Mouse (Mus musculus) layer of hippocampus, adult 18-20 months (tissue): ENCODE data around the gene Tcp1. TPM values are rescaled to one million over a fixed set of nuclear protein-coding genes. Genes with fewer than 3 reads are reported as not detected.
"Not testable (repeated sequence)": the region's sequence is repeated elsewhere in the genome, so short reads cannot be mapped to it uniquely, and the experiment has no call there.

Experiments used
- DNase-seq, 2 experiments: peaks; one replicate each; pipeline ENCODE4 v3.0.0; 2022; ENCODE audit warnings: low spot score in 2 of 2
- total RNA-seq, 2 experiments: library from RNA; stranded (reverse); gene quantifications; 2 replicates each; pipeline ENCODE4 v1.2.3; 2021

The Tcp1 gene
- total RNA-seq, 2 experiments from 2014 or later, result 211 to 215 TPM

DNA sequence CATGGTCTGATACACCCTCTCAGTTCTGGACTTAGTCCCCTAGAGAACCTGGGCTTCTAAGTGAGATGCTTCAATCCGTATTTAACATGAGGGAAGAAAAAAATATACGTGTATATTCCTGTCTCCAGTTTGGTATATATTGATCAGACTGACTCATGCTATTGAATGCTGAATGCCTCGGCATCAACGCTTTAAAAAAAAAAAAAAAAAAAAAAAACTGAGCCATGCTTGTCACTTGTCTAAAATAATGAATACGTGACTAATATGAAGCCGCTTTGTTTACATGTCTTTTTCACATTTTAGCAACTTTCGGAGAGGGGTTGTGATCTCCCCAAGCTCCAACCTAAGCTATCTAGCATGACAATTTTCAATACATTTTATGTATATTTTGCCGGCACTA lies 5.1 kb upstream of the Tcp1 start:
- DNase-seq, result no peak

- peak; percentile 100 for DNase-seq
Observed at GRCm38 (mm10) chr17:12915881-12916583, 531 bp downstream of the Tcp1 start, which contains the start of gene Mrpl18. TSS of gene Mrpl18 (minus strand) at chr17:12916345.

DNA sequence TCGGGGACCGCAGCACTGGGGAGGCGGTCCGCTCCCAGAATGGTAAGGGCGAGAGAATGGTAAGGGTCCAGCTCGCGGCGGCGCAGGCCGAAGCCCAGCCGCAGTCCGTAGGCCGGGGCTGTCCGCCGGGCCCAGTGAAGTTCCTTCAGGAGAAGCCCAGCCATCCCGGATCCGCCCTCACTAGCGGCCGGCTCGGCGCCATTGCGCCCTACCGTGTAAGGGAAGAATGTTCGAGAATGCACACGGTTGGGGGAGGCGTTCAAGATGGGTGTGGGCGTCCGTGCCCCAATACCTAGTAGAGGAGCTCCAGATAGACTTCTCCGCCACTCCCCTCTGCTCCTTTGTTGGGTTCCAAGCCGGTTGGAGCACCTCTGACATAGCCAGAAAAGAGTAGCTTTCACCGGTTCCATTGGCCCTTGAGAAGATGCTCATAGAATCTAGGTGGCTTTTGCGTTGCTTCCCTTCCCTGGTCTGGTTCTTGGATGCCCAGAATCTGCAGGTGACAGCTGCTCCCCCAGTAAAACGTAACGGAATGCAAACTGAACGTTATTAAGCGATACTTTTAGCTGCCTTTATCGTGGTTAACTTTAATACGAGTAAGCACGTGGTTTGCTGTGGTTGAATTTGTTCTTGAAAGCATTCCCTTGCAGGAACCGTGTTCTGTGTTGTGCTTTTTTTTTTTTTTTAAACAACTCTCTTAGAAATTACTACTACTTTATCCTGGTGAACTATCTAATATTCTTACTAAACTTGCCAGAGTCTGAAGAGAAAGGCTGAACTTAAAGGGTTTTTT lies 1.3 kb downstream of the Tcp1 start:
- peak; percentile 42 to 51 for DNase-seq

DNA sequence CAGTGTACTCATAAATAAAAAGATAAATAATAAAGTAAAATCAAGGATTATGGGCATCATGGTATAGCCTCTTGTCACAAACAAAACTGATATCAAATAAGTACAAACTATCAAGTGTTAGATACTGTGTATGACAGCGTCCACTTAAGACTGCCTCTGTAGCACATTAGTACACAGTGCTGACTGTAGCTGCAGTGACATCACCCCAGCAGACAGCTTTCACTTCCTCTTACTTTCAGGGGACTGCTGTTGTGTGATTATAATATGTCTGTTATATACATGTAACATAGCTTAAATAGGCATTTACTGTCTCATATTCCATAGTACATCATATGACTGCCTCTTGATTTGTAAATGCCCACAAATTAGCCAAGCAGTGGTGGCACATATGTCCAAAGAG lies 5.6 kb downstream of the Tcp1 start:
- DNase-seq, result no peak

- no peak for DNase-seq
Observed at GRCm38 (mm10) chr17:12925001-12925400, 9.5 kb downstream of the Tcp1 start.

DNA sequence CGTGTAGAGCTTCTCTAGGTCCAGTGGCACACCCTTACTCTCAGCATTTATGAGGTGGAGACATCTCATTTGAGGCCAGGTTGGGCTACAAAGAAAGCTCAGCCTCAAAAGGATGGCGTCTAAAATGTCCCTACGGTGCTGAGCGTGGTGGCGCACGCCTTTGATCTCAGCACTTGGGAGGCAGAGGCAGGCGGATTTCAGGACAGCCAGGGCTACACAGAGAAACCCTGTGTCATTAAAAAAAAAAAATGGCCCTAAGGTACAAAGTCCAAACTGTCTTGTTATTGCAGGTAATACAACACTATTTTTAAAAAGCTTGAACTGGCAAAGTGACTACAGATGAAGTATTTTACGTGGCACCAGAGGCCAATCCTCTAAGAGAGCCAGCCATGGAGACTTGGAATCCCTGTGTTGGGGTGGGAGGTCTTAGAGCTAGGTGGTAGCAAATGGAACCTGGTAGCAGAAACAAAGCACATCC lies 10.2 kb downstream of the Tcp1 start:
- no peak for DNase-seq

DNA sequence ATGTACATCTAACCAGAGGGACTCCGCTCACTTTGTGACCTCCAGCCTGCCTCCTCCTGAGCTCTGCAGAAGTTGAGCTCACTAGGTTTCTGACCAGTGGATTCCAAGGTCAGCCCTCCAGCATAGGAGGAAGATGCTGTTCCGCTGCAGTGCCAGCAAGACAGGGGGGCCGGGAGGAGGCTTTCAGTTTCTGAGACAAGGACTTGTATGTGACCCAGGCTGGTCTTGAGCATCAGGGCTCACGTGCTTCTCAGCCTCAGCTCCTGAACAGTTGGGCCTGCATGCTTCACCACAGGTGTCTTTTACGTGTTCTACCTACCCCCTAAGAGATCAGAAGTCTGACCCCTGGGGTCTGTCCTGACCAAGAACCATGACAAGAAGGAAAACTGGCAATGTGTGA lies 16.1 kb downstream of the Tcp1 start:
- not testable (repeated sequence) for DNase-seq

DNA sequence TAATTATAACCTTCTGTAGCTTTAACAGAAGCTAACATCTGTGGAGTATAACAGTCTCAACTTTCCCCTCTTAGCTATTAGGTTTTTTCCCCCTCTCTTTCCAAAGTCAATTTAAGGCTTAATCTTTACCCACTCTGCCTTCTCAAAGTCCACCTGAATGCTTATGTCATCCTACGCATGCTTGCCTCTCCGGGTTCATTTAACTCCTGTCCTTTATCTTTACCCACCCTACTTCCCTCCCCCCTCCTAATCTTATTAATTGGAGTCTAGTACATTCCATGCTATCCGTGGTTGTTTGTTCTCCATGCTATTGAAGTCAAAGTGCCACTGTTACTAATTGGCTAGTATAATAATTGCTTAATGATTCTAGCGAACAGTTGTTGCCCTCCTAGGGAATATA lies 20.2 kb downstream of the Tcp1 start:
- DNase-seq, result no peak

DNA sequence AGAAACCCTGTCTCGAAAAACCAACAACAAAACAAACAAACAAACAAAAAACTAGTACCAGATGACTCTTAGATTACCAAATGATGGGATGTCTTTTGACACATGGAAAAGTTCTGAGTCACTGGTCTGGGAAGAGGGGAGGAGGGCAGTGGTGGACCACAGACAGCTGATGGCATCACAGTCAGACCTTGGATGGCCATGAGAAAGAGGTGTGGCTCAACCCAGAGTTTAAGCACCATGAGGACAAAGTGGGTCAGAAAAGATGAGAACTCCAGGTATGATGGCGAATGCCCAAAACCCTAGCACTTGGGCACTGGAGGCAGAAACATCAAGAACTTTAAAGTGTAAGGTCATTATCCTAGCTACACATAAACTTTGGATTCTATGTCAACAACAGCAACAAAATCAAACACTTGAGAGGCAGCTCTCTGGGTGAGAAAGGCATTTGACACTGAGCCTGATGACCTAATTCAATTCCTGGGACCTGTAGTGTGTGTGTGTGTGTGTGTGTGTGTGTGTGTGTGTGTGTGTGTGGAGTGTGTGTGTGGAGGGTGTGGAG lies 22.0 kb downstream of the Tcp1 start:
- no peak for DNase-seq

DNA sequence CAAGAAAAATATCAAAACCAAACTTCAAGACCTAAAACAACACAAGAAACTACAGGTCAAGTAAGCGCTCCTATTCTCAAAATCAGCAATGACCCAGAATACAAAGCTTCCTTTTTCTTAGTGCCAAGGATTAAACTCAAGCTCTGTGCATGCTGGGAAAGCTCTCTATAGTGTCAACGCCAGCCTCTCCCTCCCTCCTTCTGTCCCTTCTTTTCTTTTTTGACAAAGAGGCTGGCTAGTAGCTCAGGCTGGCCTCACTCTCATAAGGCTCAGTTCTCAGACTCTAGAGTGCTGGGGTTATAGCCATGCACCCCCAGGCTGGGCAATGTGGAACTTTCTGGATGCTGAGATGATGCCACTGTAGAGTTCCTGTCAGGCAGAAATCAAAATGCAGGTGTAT lies 22.6 kb downstream of the Tcp1 start:
- no peak for DNase-seq

DNA sequence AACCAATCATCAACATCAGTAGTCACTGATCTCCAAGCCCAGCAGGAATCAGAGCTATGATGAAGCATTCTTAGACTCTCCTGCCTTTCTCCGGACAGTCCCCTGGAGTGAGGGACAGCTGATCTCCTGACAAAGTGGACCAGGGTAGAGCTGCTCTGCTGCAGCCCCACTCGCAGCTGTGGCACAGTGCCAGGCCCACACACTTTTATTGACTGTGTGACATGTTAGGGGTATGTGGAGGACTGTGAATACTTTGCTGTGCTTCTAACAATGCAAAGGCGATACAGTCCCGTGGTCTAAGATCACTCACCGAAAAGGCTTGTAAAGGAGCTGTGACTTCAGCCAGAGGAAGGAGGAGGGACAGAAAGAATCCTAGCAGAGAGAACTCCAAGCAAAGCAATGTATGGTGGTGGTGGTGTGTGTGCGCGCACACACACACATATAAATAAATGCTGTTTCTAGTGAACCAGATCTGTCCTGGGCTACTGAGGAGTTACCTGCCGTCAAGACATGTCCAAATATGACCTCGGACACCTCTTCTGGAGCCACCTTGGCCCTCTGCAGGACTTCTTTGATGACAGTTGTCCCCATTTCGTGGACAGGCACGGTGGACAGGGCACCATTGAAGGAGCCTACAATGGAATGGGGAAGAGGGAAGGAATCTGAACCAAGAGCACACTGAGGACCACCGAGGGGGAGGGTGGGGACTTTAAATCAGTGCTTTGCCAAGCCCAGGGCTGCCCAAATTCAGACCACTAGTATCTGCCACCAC lies 24.1 kb downstream of the Tcp1 start:
- not testable (repeated sequence) for DNase-seq

DNA sequence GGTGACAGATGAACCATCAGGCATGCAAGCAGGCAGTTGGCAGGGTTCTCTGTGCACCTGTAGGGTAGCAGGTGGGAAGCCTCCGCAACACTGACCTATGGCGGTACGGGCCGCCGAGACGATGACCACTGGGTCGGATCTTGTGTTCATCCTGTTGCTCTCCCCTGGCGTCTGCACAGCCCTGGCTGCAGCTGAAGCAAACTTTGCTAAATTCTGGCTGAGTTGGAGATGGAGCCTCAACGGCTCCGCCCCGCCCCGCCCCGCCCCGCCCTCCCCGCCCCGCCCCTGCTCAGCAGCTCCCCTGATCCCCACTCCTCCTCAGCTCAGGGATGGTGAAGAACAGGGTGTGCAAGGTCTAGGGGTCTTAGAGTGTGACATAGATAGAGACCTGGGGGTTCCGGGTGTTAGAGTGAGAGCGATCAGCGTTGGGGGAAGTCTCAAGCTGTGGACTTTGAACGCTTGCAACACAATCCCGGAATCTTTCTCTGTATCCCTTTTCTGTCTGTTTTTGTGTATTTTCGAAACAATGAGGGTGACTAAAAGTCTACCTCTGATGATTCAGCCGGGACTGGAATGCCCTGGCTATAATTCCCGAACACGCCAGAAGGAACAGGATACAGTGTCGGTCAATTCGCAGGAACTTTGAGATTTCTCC lies 24.8 kb downstream of the Tcp1 start, which contains the start of gene Acat3:
Gene Acat3 (minus strand): TSS at position 450 of the 655 bp plus-strand sequence.
- DNase-seq, result no peak

GRCm38 (mm10) chr17:12941543-12942260 lies 26.2 kb downstream of the Tcp1 start:
- no peak for DNase-seq

- DNase-seq, result no peak
Observed at GRCm38 (mm10) chr17:12942459-12943162, 27.1 kb downstream of the Tcp1 start.

GRCm38 (mm10) chr17:12949669-12950068 lies 34.2 kb downstream of the Tcp1 start:
- DNase-seq, result no peak

- DNase-seq, result no peak
Observed at GRCm38 (mm10) chr17:12956664-12957063, 41.2 kb downstream of the Tcp1 start.

DNA sequence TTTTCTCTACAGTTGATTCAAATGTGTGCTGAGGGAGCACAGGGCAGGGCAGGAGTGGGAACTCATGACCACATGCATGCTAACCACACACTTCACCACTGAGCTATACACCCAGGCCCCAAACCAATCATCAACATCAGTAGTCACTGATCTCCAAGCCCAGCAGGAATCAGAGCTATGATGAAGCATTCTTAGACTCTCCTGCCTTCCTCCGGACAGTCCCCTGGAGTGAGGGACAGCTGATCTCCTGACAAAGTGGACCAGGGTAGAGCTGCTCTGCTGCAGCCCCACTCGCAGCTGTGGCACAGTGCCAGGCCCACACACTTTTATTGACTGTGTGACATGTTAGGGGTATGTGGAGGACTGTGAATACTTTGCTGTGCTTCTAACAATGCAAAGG lies 43.9 kb downstream of the Tcp1 start:
- not testable (repeated sequence) for DNase-seq

- DNase-seq, result peak; percentile 91 to 96
Observed at GRCm38 (mm10) chr17:12960331-12960873, 44.9 kb downstream of the Tcp1 start, which contains the start of gene Acat2. TSS of gene Acat2 (minus strand) at chr17:12960747.

DNA sequence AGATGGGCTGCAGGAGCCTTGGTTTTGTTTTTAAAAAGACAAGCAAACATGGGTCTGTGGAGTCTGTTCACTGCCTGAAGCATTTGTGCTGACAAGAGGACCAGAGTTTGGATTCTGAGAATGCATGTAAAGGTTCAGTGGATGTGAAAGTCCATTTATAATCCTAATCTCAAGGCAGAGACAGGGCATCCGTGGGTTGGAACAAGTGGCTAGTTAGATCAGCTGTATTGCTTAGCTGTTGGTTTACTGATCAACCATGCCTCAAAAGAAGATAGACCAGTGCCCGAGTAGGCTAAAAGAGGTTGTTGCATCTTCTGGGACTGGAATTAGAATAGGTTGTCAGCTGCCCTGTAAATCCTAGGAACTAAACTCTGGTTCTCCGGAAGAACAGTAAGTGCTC lies 48.0 kb downstream of the Tcp1 start:
- no peak for DNase-seq
